Mouse (Mus musculus) heart, embryonic 12.5 days (tissue): ENCODE measurements around the gene Hmgb1. TPM values are rescaled to one million over a fixed set of nuclear protein-coding genes. Genes with fewer than 3 reads are reported as not detected.

Experiments
- ATAC-seq: fragments of 200-750 bp; cut with Nextera tagmentation; 2 replicates; pipeline ENCODE4 v1.8.0; 2017; ENCODE audit warnings: moderate TSS enrichment, moderate library complexity; ENCODE audit not compliant: insufficient number of reproducible peaks, low FRiP score
- H3K27ac ChIP-seq: fragments of 300-500 bp; sonication (generic); 2 replicates; pipeline ENCODE4 v1.5.1; 2016; ENCODE audit warnings: mild to moderate bottlenecking, moderate library complexity; ENCODE audit not compliant: poor library complexity, severe bottlenecking
- H3K27me3 ChIP-seq: fragments of 300-500 bp; sonication (generic); replicated peaks from 2 replicates; pipeline ENCODE4 v1.6.1; 2016; ENCODE audit warnings: mild to moderate bottlenecking, moderate library complexity
- H3K36me3 ChIP-seq: fragments of 300-500 bp; sonication (generic); 2 replicates; pipeline ENCODE4 v1.6.1; 2016; ENCODE audit warnings: mild to moderate bottlenecking, moderate library complexity
- H3K4me1 ChIP-seq: fragments of 300-500 bp; sonication (generic); replicated peaks from 2 replicates; pipeline ENCODE4 v1.6.1; 2016; ENCODE audit warnings: mild to moderate bottlenecking
- H3K4me2 ChIP-seq: fragments of 300-500 bp; sonication (generic); 2 replicates; pipeline ENCODE4 v1.6.1; 2016; ENCODE audit warnings: mild to moderate bottlenecking, moderate library complexity
- H3K4me3 ChIP-seq: fragments of 300-500 bp; sonication (generic); 2 replicates; pipeline ENCODE4 v1.5.1; 2016; ENCODE audit warnings: mild to moderate bottlenecking
- H3K9ac ChIP-seq: fragments of 300-500 bp; sonication (generic); 2 replicates; pipeline ENCODE4 v1.6.1; 2016; ENCODE audit warnings: mild to moderate bottlenecking, moderate library complexity
- H3K9me3 ChIP-seq: fragments of 300-500 bp; sonication (generic); replicated peaks from 2 replicates; pipeline ENCODE4 v1.6.1; 2016; ENCODE audit warnings: mild to moderate bottlenecking, moderate library complexity
- WGBS: fragments of 180-500 bp; shearing (Covaris S2); methylation state at CpG from one replicate; pipeline ENCODE4 v1.1.7; 2016; 5-methylcytosine and 5-hydroxymethylcytosine counted together
- polyA plus RNA-seq: library from polyadenylated mRNA; unstranded; fragments of >200 nt; fragmentation: Nextera tagmentation; extraction: Ambion mirVana; gene quantifications from 2 replicates; pipeline ENCODE4 v1.2.1, GENCODE M21; 2016

The Hmgb1 gene
- polyA plus RNA-seq, 1 experiment from 2014 or later, result 801 TPM

DNA sequence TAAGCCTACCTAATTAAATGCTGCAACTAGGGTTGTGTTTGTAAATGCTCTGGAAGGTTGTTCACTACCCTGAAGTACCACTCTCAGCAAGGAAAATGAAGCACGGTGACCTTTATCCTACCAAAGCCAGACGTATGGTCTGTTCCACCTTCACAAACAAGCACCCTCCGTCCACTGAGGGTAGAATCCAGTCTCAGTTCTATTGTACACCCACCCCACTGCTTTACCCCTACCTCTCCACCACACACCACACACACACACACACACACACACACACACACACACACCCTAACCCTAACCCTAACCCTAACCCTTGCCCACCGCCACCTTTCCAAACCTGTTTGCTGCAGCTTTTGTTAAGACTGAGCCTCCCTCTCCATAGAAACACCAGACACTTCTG, 140.2 kb downstream of the Hmgb1 start:
- no peak overlapping the region for H3K27ac ChIP-seq
- no peaks in the 10 kb centered on the region for H3K4me1 ChIP-seq
- H3K9me3 ChIP-seq, result peaks cover 5% of the 10 kb centered on the region; the same call in 1 of the 2 replicates
- H3K27me3 ChIP-seq, result no peaks in the 10 kb centered on the region
- H3K36me3 ChIP-seq, result peaks cover 25% of the 10 kb centered on the region
- no peak overlapping the region for H3K4me3 ChIP-seq
- WGBS, result 81% methylated on average over 4 of the region's 4 CpGs
- no peak overlapping the region for H3K4me2 ChIP-seq
- H3K9ac ChIP-seq, result no peak overlapping the region
- no peak for ATAC-seq

DNA sequence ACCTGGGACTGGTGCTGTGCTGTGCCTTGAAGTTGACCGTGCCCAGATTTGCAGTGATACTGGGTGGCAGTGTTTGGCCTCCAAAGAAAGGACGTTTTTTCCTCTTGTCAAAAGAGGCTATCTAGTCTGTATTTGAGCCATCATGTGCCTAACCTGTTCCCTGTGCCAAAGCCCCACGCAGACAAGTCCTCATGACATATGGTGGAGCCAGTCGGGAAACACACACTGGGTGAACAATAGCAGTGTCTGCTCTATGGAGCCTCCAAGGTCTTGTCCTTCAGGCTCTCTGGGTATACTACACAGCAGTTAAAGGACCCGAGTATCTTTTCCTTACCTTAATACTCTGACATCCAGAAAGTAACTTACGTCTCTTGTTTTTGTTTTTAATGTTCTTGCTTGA, 141.0 kb downstream of the Hmgb1 start:
- Histone ChIP-seq H3K27me3 (no peaks in the 10 kb centered on the region), H3K4me1 (no peaks in the 10 kb centered on the region), H3K36me3 (peaks cover 21% of the 10 kb centered on the region), H3K27ac (no peak overlapping the region), H3K4me3 (no peak overlapping the region), H3K4me2 (no peak overlapping the region), H3K9me3 (peaks cover 5% of the 10 kb centered on the region; the same call in 1 of the 2 replicates), H3K9ac (no peak overlapping the region)
- no peak for ATAC-seq
- WGBS, result 89% methylated on average over 6 of the region's 6 CpGs

- Histone ChIP-seq H3K4me3 (no peak overlapping the region), H3K9ac (no peak overlapping the region), H3K9me3 (peaks cover 11% of the 10 kb centered on the region; the same call in 1 of the 2 replicates), H3K4me2 (no peak overlapping the region), H3K4me1 (no peaks in the 10 kb centered on the region), H3K36me3 (no peaks in the 10 kb centered on the region), H3K27ac (no peak overlapping the region), H3K27me3 (no peaks in the 10 kb centered on the region)
- ATAC-seq, result no peak
- WGBS, result 86% methylated on average over 5 of the region's 5 CpGs
Measured at GRCm38 (mm10) chr5:149039825-149040224, 144.5 kb downstream of the Hmgb1 start.

GRCm38 (mm10) chr5:149037729-149038128, 146.6 kb downstream of the Hmgb1 start:
- WGBS, result 31% methylated on average over 10 of the region's 10 CpGs
- no peaks in the 10 kb centered on the region for H3K36me3 ChIP-seq
- no peak overlapping the region for H3K27ac ChIP-seq
- no peaks in the 10 kb centered on the region; the same call in 1 of the 2 replicates for H3K27me3 ChIP-seq
- H3K9ac ChIP-seq, result no peak overlapping the region
- H3K4me2 ChIP-seq, result no peak overlapping the region
- no peak for ATAC-seq
- H3K4me3 ChIP-seq, result no peak overlapping the region
- H3K4me1 ChIP-seq, result no peaks in the 10 kb centered on the region
- H3K9me3 ChIP-seq, result peaks cover 11% of the 10 kb centered on the region; the same call in 1 of the 2 replicates

- Histone ChIP-seq H3K4me3 (no peak overlapping the region), H3K27ac (no peak overlapping the region), H3K36me3 (no peaks in the 10 kb centered on the region), H3K9me3 (peaks cover 11% of the 10 kb centered on the region; the same call in 1 of the 2 replicates), H3K4me2 (no peak overlapping the region), H3K4me1 (peaks cover under 1% of the 10 kb centered on the region), H3K9ac (no peak overlapping the region), H3K27me3 (no peaks in the 10 kb centered on the region; the same call in 1 of the 2 replicates)
- WGBS, result 93% methylated on average over 3 of the region's 3 CpGs
- ATAC-seq, result no peak
Measured at GRCm38 (mm10) chr5:149036920-149037319, 147.4 kb downstream of the Hmgb1 start.

DNA sequence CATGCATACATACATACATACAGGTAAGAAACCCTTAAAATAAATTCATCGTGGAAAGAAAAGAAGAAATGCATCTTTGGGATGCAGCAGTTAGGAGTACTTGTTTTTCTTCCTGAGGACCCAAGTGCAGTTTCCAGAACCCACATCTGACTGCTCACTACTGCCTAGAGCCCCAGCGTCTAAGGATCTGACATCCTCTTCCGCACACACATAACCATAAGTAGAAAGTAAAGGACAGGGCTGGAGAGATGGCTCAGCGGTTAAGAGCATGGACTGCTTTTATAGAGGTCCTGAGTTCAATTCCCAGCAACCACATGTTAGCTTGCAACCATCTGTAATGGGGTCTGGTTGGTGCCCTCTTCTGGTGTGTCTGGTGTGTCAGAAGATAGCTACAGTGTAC, 151.9 kb downstream of the Hmgb1 start:
- H3K4me2 ChIP-seq, result no peak overlapping the region
- 95% methylated on average over 4 of the region's 4 CpGs for WGBS
- H3K27me3 ChIP-seq, result no peaks in the 10 kb centered on the region; the same call in 1 of the 2 replicates
- ATAC-seq, result no peak
- no peaks in the 10 kb centered on the region for H3K36me3 ChIP-seq
- H3K27ac ChIP-seq, result no peak overlapping the region
- peaks cover 14% of the 10 kb centered on the region for H3K4me1 ChIP-seq
- 0 out of 2 replicates have a peak, but pooled peaks cover 7% of the 10 kb centered on the region for H3K9me3 ChIP-seq
- no peak overlapping the region for H3K4me3 ChIP-seq
- no peak overlapping the region for H3K9ac ChIP-seq

DNA sequence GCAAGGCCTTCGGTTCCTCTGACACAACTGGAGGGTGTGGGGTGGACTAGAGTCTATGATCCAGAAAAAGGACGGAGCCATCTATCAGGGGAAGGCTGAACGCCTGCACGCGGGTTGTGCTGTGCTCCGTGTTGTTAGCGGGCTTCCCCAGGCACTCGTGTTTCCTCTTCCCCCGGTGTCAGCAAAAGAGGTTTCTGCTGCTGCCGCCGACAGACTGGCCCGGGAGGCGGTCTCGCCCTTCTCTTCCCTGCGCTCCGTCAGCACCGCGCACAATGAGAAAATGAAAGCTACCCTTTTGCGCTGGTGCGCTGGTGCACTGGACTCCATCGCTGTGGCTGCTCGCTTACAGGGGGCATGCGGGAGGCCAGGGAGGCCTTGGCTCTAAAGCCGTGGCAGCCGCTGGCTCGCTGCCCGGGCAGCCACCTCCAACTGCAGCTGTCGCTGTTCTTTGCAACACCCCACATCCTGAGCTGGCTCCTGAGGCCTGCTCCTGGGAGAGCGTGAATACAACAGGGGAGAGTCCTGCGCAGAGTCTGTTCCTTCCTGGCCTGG, 153.0 kb downstream of the Hmgb1 start:
- peak; percentile 83 for ATAC-seq
- WGBS, result 3% methylated on average over 30 of the region's 30 CpGs

GRCm38 (mm10) chr5:149030103-149030502, 154.2 kb downstream of the Hmgb1 start:
- 70% methylated on average over 2 of the region's 2 CpGs for WGBS
- Histone ChIP-seq H3K36me3 (no peaks in the 10 kb centered on the region), H3K4me2 (no peak overlapping the region), H3K27ac (no peak overlapping the region), H3K9ac (no peak overlapping the region), H3K4me1 (peaks cover 14% of the 10 kb centered on the region), H3K4me3 (no peak overlapping the region), H3K27me3 (no peaks in the 10 kb centered on the region; the same call in 1 of the 2 replicates), H3K9me3 (0 out of 2 replicates have a peak, but pooled peaks cover 6% of the 10 kb centered on the region)
- ATAC-seq, result no peak

More for the DNA sequence above, 153.0 kb downstream of the Hmgb1 start:
- peak overlapping the region; percentile 89 for H3K27ac ChIP-seq
- no peaks in the 10 kb centered on the region; the same call in 1 of the 2 replicates for H3K27me3 ChIP-seq
- peaks cover 14% of the 10 kb centered on the region for H3K4me1 ChIP-seq
- H3K9ac ChIP-seq, result peak overlapping the region; percentile 70
- H3K9me3 ChIP-seq, result 0 out of 2 replicates have a peak, but pooled peaks cover 6% of the 10 kb centered on the region
- peak overlapping the region; percentile 64 for H3K4me2 ChIP-seq
- H3K36me3 ChIP-seq, result no peaks in the 10 kb centered on the region
- H3K4me3 ChIP-seq, result peak overlapping the region; percentile 42

DNA sequence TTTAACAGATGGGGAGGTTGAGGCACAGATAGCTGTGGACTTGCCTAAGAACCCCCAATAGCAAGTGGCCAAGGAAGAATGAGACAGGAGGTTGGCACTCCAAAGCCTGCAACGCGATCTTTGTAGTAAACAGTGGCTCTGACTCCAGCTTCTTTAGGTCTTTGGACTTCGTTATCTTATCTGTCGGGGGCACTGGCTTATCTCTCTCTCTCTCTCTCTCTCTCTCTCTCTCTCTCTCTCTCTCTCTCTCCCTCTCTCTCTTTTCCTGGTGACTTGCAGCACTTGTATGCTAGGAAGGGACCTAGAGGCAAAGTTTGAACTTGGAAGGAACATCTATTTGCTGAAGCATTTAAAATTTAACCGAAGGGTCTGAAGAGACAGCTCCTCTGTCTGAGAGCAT, 155.9 kb downstream of the Hmgb1 start:
- 0 out of 2 replicates have a peak, but pooled peaks cover 6% of the 10 kb centered on the region for H3K9me3 ChIP-seq
- WGBS, result 15% methylated on average over 5 of the region's 5 CpGs
- no peak overlapping the region for H3K9ac ChIP-seq
- no peaks in the 10 kb centered on the region for H3K36me3 ChIP-seq
- peaks cover 14% of the 10 kb centered on the region for H3K4me1 ChIP-seq
- no peak overlapping the region for H3K4me2 ChIP-seq
- H3K27ac ChIP-seq, result no peak overlapping the region
- no peaks in the 10 kb centered on the region for H3K27me3 ChIP-seq
- ATAC-seq, result no peak
- H3K4me3 ChIP-seq, result no peak overlapping the region

DNA sequence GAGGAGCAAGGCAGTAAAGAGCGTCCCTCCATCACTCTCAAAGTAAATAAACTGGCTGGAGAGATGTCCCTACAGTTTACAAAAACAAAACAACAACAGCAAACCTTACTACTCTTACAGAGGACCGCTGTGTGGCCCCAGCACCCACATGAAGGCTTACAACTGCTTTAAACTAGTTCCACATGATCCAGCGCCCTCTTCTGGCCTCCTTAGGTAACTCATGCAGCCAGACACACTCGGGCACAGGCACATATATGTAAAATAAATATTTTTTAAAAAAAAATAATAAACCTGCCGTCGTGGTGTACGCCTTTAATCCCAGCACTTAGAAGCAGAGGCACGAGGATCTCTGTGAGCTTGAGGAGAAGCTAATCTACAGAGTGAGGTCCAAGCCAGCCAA, 156.9 kb downstream of the Hmgb1 start:
- Histone ChIP-seq H3K4me3 (no peak overlapping the region), H3K4me2 (no peak overlapping the region), H3K27ac (no peak overlapping the region), H3K9ac (no peak overlapping the region), H3K9me3 (0 out of 2 replicates have a peak, but pooled peaks cover 6% of the 10 kb centered on the region), H3K27me3 (no peaks in the 10 kb centered on the region), H3K36me3 (no peaks in the 10 kb centered on the region), H3K4me1 (peaks cover 14% of the 10 kb centered on the region)
- WGBS, result 76% methylated on average over 8 of the region's 8 CpGs
- ATAC-seq, result no peak

DNA sequence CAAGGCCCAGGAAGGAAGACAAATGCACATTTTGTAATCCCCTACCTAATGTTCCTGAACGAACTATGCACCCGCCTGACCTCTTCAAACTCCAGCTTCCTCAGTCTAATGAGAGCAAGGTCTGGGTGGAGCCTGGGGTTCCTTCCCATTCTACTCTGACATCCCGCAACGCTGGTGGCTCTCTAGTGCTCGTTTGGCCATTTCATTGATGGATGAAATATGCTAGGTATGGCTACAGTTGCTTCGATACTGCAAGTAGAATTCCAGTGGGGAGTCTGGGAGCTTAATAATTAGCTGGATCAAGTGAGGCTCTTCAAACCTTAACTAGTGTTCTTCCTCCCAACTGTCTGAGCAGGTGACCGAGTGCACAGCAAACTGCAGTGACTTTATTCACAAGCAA, 163.2 kb downstream of the Hmgb1 start:
- no peaks in the 10 kb centered on the region for H3K27me3 ChIP-seq
- no peak overlapping the region for H3K27ac ChIP-seq
- H3K9ac ChIP-seq, result no peak overlapping the region
- no peak overlapping the region for H3K4me3 ChIP-seq
- no peaks in the 10 kb centered on the region for H3K36me3 ChIP-seq
- WGBS, result 56% methylated on average over 7 of the region's 7 CpGs
- no peaks in the 10 kb centered on the region for H3K9me3 ChIP-seq
- peaks cover 19% of the 10 kb centered on the region for H3K4me1 ChIP-seq
- peak overlapping the region; percentile 51; the same call in 1 of the 2 replicates for H3K4me2 ChIP-seq
- ATAC-seq, result no peak
